Mouse (Mus musculus) mouse trophoblast stem cell (cell line): ENCODE measurements around the gene Gemin4.

Experiments
- in situ Hi-C, 2 experiments: fragments of 300-500 bp; cut with MseI, MboI; formaldehyde crosslinking; loops; 2 replicates in 1 of 2; 3 replicates in 1 of 2; pipeline ENCODE4 v1.15.1; 2025

Gene Gemin4

DNA sequence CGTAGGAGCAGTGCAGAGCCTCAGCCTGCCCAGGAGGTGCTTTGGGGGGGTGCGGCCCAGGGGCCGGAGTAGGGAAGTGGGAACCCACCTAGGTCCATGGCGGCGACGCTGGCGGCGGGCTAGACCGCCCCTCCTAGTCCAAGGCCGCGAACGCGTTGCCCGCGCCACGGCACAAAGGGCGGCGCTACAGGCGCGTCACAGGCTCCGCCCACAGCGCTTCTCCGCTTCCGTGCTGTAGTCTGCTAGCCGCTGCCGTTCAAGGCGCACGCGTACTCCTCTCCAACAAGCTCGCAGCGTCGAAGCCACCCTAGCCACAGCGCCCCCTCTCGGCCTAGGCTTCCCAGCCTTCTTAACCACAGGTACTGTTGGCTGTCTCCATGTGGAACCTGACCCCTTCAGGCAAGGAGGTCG, at the start of gene Gemin4, which contains the start of gene Dbil5:
TSS of gene Gemin4 (minus strand) at position 275 of the 411 bp plus-strand sequence.
TSS of gene Dbil5 (plus strand) at position 219 of the 411 bp plus-strand sequence.
- in situ Hi-C loops = no loop called here

DNA sequence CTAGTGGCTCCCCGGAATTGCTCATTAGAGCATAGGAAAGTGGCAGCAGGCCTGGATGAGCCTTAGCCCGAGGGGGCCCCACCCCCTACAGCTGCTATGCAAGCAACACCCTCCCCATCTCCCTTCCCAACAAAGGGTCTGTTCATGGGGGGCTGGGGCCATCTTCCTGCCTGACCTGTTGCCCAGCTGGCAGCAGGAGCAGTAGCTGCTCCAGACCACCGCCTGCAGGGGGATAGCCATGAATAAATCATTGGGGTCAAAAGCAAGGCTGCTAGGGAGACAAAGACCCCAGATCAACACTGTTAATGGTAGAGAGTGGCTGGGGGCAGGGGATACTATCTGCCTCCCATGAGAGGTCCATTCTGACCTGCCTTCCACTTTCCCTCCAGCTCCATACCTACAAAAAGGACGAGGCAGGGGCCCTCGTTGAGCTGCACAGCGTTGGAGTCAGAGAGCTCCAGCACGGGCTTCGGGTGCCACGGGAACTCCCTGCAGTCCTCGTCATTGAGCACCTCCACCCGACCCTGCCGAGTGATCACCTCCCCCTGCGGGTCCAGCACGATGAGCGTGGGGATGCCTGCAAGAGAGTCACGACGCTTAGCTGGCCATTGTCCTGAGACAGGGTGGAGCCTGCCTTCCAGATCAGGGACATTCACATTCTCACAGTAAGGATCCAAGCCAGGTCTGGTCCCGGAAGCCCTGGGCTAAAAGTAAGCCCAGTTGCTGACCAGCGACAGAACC, 45.3 kb upstream of the Gemin4 start:
- in situ Hi-C loops = no loop called here

DNA sequence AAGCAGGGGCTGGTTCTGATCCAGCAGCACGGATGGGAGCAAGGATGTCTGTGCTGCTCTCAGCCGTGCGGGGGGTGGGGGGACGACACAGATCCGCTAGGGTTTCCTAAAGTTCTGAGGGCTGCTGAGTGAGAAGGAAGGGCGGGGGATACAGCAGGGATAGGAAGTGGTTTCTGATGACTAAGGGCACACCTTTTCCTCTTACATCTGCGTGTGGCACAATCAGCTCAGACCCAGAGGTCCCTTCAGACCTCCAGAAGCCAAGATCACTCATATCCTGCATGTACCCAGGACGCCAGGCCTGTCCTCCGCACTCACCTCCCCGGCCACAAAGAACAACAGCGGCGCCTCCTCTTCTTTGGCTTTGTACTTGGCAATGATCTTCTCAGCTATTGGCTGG, 43.8 kb upstream of the Gemin4 start:
- in situ Hi-C loops = no loop called here

DNA sequence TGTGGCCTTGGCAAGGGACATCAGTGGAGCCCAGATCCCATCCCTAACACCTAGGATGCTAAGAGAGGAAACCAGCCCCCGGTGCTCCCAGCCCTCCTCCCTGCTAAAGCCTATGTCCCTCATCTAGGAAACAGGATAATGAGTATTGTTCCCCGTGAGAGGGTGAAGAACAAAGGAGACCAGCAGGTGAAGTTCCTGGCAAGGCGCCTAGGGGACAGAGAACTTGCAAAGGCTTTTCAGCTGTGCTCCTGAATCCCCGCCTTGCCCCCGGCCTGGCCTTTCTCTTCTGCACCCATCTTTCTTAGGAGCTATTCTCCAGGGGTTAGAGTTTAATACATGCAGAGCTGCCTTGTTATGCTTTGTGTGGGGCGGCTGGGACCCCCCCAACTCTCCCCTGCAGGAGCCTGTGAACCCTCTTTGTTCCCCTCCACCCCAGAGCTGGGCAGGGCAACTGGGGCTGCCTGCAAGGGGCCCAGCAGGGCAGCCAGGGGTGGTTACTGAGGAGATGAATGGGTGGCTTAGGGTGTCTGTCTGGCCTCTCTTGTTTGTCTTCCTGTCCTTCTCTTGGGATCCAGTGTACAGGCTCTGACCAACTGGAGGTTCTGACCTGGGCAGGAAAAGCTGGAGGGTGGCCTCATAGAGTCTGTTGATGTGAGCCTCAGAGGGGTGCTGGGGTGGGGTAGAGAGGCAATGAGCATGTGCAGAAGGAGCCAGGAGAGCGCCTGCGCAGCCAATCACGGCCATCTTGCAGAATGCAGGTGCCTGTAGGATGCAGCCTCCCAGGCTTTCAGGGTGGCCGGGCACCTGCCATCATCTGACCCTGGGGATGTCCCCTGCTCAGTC, 43.0 kb upstream of the Gemin4 start:
- in situ Hi-C loops = no loop called here

DNA sequence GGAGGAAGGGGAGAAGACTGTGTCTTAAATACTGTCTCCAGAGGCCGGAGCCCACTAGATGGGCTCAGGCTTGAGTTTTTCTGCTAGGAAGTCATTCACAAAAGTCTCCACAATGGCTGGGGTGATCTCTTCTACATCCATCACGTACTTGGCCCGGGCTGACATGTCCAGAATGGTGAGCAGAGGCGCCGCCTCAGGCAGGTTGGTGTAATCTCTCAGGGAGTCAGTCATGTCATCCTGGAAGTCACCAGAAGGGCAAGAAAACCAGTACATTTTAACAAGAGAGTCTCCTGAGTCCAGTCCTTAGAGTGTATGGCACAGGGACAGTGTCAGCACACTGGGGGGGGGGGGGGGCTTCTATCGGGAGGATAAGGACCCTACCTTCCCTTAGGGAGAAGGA, 41.0 kb upstream of the Gemin4 start:
- in situ Hi-C loops = no loop called here

DNA sequence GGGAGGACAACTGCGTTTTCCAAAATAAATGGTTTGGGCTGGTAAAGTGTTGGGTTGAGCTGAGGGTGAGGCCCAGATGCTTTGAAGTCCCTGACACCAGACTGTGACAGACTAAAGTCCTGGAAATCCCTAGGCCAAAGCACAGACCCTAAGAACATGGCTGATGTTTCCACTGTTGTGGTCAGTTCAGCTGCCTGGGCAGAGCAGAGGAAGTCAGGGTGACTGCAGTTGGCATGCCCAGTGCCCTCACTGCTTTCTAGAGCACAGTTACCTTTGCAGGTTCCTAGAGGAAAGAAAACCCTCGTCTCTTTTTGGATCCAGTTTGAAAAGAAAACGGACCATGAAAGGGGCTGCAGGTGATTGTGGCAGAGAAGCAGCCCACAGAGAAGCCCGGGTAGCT, 39.9 kb upstream of the Gemin4 start:
- in situ Hi-C loops = no loop called here

DNA sequence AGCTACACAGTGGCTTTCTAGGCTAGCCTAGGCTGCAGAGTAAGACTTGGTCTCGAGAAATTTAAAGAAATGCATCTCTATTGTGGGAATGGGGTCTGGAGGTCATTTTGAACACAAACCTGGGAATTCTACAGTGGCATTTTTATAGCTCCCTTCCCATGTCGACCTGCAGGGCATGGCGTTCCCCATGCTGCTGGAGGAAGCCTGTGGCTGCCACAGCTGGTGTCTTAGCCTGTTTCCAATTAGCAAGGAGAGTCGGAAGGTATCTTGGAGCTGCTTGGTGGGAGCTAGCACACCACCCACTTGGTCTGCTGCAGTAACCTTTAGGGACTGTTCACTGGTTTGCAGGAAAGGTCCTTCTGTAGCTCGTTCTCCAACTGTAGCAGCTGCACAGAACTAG, 38.7 kb upstream of the Gemin4 start:
- in situ Hi-C loops = no loop called here

DNA sequence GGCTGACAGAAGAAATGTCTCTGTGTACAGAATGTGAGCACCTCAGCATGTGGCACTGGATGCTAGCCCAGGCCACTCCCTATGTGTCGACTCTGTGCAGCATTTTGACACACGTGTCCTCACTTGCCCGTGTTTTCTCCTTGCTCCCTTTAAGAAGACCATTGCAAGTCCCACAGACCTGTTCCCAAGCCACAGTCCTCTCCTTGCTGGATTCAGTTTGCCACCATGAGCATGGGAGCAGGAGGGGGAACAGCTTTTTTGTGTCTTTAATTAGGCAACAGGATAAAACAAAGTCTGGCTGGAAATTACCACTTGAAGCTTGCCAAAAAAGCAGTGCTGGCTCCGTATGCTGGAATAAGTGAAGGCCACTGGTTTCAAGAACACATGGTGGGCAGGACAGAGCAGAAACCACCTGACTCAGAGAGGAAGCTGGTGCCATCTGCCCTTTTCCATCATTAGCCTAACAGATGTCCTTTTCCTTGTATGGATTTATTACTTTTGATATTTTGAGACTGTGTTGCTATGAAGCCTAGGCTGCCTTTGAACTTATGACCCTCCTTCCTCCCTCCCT, 38.1 kb upstream of the Gemin4 start:
- in situ Hi-C loops = no loop called here

DNA sequence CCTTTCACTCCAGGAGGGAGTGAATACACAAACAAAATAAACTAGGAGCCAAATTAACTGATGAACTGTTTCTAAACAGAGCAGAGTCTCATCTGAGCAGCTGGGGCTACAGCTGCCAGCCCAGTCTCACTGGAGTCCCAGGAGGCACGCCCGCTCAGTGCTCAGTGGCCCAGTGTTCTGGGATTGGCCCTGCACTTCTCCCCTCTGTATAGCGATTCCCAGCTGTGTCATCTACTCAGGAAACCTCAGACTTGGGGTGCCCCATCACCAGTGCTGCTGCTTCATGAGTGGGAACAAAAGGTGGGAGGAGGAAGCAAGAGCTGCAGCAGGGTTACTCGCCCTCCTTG, 36.4 kb upstream of the Gemin4 start:
- in situ Hi-C loops = loop anchor here (5.0 kb wide), 2 partner anchors 143 to 148 kb away; partner anchors contain the start of gene Nxn (in 1 of the 2)

DNA sequence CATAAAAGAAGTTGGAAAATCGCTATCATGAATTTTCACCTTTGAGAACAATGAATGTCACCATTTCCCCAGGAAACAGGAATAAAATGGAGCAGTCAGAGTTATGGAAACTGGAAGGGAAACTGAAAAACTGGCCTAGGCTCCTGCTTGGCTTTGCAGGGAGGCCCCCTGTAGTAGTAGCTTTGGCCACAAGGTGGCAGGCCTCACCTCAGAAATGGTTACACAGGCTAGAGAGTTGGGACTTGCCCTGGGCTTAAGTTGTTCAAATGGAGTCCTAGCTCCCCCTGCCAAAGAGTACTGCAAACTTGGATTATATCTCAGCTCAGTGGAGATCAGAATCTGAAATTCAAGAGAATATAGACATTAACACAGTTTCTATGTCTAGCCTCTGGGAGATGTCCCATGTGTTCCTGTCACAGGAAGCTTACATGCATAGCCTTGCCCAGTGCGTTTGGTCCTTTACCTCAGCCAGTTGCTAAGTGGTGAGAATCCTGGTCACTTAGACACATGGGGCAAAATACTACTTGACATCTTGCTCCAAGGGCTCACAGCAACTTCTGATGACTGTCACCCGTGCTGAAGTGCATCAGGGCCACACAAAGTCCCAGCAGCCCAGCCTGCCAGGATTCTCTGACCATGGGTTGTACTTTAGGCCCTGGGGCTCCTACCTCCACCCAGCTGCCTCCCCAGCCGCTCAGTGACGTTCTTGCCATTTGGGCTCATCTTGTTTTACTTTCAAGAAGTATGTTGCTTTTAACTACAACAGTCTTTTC, 35.9 kb upstream of the Gemin4 start:
- in situ Hi-C loops = loop anchor here (5.0 kb wide), 2 partner anchors 144 to 149 kb away; partner anchors contain the start of gene Nxn (in 1 of the 2)

DNA sequence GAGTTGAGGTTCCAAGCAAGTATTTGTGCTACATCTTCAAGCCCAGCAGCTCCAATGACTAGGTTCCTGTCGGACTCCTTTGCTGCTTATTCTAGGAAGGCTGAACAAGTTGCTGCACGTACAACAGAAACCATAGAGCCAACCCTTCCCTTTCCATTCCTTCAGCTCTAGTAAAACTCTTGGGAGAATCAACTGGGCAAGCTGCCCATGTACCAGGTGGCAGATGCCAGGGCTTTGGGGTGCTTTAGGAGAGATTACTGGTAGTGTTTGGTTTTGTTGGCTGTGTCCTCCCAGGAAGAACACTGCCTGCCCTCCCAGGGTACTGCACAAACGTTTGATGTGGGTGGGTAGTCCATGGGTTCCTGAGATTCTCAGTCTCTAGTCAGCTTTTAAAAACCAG, 34.6 kb upstream of the Gemin4 start:
- in situ Hi-C loops = loop anchor here (5.0 kb wide), 2 partner anchors 145 to 150 kb away; partner anchors contain the start of gene Nxn (in 1 of the 2)

DNA sequence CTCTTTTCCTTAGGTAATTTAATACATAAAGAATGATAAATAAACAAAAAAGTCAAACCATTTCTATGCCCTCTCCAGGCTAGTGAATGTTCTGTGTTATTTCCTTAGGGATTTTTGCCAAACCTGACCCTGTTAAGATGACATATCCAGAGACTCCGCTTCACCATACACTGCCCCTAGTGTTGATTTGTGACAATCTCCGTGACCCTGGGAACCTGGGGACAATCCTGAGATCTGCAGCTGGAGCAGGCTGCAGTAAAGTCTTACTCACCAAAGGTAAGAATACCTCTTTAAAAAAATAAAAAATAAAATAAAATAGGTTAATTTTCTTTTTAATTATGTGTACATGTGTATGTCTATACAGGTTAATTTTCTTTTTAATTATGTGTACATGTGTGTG, 29.8 kb upstream of the Gemin4 start:
- in situ Hi-C loops = no loop called here

DNA sequence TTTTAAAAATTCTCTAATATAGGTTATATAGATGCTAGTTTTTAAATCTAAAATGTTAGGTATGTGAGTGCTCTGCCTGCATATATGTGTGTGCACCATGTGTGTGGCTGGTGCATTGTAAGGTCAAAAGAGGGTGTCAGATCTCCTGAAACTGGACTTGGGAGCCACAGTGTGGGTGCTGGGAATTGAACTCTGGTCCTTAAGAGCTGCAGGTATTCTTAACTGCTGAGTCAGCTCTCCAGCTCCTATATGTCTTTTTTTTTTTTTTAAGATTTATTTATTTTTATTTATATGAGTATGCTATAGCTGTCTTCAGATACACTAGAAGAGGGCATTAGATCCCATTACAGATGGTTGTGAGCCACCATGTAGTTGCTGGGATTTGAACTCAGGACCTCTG, 29.0 kb upstream of the Gemin4 start:
- in situ Hi-C loops = no loop called here

DNA sequence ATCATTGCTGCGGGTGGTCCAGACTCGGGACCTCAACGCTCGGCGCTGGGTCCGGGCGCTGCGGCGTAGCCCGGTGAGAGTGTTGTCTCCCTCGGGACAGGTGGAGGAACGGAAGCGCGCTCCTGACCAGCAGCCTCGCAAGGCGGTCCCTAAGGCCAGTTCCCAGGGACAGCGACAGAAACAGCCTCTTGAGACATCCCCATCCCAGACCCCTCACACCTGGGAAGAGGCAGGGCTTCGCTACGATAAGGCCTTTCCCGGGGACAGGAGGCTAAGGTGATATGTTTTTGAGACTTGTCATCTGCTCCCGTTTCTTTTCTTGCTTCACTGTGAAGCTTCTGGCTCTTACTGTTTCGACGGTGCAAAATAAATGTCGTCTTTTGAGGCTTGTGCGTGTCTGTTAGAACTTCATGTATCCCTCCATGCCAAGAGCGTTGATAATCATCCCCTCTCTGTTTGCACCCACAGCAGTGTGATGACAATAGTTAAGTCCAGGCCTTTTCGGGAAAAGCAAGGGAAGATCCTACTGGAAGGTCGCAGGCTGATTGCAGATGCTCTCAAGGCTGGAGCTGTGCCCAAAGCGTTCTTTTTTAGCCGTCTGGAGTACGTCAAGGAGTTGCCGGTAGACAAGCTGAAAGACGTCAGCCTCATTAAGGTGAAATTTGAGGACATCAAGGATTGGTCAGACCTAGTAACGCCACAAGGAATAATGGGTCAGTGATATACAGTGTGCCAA, 26.5 kb upstream of the Gemin4 start:
- in situ Hi-C loops = no loop called here

DNA sequence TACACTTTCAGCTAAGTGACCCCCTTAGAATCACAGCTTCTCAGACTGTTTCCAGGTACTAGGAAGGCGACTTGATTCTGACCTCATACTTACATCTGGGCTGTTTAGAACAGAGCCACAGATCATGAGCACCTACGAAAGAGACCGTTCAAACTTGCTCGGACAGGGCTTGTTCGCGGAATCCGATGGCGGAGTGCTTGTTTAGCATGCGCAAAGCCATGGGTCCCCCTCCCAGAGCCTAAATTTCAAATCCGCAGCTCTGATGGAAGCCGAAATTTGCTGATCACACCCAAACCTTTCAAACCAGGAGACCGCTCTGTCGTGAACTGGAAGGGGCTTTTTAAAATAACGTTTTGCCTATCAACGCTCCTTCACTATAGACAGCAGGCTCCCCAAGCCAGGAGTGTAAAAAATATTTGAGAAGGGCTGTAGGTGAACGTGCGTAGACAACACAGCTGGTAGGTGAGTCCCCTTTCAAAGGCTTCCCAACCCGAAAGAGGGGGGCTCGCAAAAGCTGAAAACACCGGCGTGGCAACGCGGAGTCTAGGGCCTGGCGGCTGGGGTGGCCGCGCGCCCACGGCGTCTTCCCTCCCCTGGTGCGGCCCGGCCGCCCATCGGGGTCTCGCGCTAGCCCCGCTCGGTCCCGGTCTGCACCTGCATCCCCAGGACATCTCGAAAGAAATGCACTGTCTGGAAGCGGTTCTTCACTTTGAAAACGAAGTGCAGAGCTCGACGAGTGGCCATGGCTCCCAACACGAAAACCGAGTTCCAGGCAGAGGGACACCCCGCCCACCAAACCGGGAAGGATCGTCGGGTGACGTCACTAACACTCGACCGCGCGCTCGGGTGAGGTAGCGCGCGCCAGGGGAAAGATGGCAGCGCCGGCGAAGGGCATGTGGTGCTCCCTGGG, 25.7 kb upstream of the Gemin4 start, which contains the start of the genes Mrm3 and Glod4:
TSS of gene Mrm3 (plus strand) at position 815 of the 910 bp plus-strand sequence.
TSS of gene Glod4 (minus strand) at position 825 of the 910 bp plus-strand sequence.
- in situ Hi-C loops = no loop called here

DNA sequence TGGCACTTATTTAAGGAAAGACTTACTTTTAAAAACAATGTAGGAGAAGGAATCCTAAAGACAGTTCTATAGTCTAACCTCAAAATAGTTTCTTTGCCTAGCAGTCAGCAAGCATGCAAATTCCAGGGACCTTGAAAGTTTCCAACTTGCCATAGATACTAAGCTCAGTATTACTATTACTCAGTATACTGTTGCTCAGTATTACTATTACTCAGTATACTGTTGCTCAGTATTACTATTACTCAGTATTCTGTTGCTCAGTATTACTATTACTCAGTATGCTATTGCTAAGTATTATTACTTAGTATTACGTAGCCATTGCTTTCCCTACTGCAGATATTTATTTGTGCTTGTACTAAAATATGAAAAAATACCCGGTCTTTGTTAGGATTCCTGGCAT, 22.3 kb upstream of the Gemin4 start:
- in situ Hi-C loops = no loop called here

DNA sequence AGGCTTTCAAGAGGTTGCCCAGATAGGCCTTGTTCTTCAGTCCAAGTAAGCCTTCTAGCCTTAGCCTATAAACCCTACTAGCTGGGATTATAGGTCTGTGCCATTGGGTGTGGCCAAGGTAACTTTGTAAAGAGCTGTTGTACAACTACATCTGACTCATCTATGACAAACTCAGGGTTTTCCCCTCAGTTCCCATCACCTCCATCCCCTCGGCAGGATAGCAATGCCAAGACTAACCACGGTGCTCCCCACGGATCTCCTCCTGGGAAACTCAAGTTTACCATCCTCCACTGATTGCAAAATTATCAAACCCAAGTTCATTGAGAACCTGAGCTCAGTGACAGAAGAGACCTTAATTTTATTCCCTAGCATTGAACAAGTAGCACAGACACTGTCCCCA, 18.7 kb upstream of the Gemin4 start:
- in situ Hi-C loops = no loop called here

DNA sequence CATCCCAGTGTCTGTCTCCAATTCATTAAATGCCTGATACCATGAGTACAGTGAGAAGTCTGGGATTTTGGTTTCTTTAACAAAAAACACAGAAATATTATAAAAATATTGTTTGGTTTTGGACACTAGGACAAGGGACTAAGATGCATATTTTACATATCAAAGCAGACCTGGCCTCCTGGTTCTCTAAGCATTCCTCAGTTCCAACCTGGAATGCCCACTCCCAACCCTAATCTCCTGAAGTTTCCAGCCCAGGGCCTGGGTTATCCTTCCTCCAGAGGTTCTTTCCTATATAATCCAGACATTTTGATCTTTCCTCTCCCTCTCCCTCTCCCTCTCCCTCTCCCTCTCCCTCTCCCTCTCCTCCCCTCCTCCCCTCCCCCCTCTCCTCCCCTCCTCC, 7.6 kb upstream of the Gemin4 start:
- in situ Hi-C loops = no loop called here

DNA sequence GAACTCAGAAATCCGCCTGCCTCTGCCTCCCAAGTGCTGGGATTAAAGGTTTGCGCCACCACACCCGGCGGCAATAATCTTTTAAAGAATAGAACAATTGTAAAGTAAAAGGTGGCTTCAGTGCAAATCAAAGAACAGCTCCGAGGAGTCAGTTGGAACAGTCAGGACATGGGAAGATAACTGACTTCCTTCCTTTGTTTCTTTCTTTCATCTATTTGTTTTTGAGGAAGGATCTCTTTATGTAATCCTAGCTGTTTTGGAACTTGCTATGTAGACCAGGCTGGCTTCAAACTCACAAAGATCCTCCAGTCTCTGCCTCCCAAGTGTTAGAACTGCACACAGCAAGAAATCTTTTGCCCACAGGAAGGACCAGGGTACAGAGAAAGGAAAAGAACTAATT, 7.2 kb upstream of the Gemin4 start:
- in situ Hi-C loops = no loop called here
